Mouse (Mus musculus) inflammation-experienced regulatory T-cells, adult 16 weeks (primary cell): ENCODE results near the gene Zbtb22. TPM values are rescaled to one million over a fixed set of nuclear protein-coding genes. Genes with fewer than 3 reads are reported as not detected.

Experiments used
- polyA plus RNA-seq: library from polyadenylated mRNA; unstranded; fragments of 100-300 nt; shearing (Covaris generic); gene quantifications from one replicate; pipeline ENCODE4 v1.2.1, GENCODE M21; 2017

Zbtb22 gene
- polyA plus RNA-seq: 22.8 TPM

GRCm38 (mm10) chr17:33915671-33916250 lies at the start of gene Zbtb22, which contains the start of gene Tapbp:
Gene Zbtb22 (plus strand): TSS chr17:33915904.
Gene Tapbp (plus strand): TSS chr17:33915899.

GRCm38 (mm10) chr17:33873537-33873936 lies 42.2 kb upstream of the Zbtb22 start, which contains the start of gene Gm7029:
Gene Gm7029 (plus strand): TSS chr17:33873837.

GRCm38 (mm10) chr17:33890533-33891059 lies 25.1 kb upstream of the Zbtb22 start, which contains the start of gene Kifc1:
Gene Kifc1 (minus strand): TSS chr17:33890661.

GRCm38 (mm10) chr17:33904835-33905234 lies 10.9 kb upstream of the Zbtb22 start, which contains the start of gene Platr17:
Gene Platr17 (plus strand): TSS chr17:33905135.

GRCm38 (mm10) chr17:33909077-33909868 lies 6.4 kb upstream of the Zbtb22 start, which contains the start of gene Daxx:
Gene Daxx (plus strand): TSS chr17:33909414.

GRCm38 (mm10) chr17:33929371-33930279 lies 13.9 kb downstream of the Zbtb22 start, which contains the start of gene Rgl2:
Gene Rgl2 (plus strand): TSS chr17:33929543.

GRCm38 (mm10) chr17:33940206-33940805 lies 24.6 kb downstream of the Zbtb22 start, which contains the start of the genes Pfdn6 and Wdr46:
Gene Pfdn6 (minus strand): TSS chr17:33940343.
Gene Wdr46 (plus strand): TSS chr17:33940660.

GRCm38 (mm10) chr17:33951021-33951946 lies 35.6 kb downstream of the Zbtb22 start, which contains the start of gene B3galt4:
Gene B3galt4 (minus strand): TSS chr17:33951488.

GRCm38 (mm10) chr17:33955555-33956214 lies 40.0 kb downstream of the Zbtb22 start, which contains the start of the genes Vps52 and Rps18:
Gene Vps52 (plus strand): TSS chr17:33955812.
Gene Rps18 (minus strand): TSS chr17:33956001.

Other genes with a start within 250 kb of the Zbtb22 start
- 424 TPM for gene Hnrnpm, start 229.0 kb upstream of the Zbtb22 start, polyA plus RNA-seq
- gene March2, start 197.2 kb upstream of the Zbtb22 start, polyA plus RNA-seq: 68.9 TPM
- 317 TPM for gene Rab11b, start 155.4 kb upstream of the Zbtb22 start, polyA plus RNA-seq
- gene Angptl4, start 134.1 kb upstream of the Zbtb22 start, polyA plus RNA-seq: 6.5 TPM
- gene Kank3, start 105.4 kb upstream of the Zbtb22 start, polyA plus RNA-seq: 4.7 TPM
- gene Rps28, start 91.3 kb upstream of the Zbtb22 start, polyA plus RNA-seq: 865 TPM
- gene Ndufa7, start 91.3 kb upstream of the Zbtb22 start, polyA plus RNA-seq: 364 TPM
- gene Cd320, start 72.8 kb upstream of the Zbtb22 start, polyA plus RNA-seq: 35.5 TPM
- not detected for gene Gm7029, start 42.1 kb upstream of the Zbtb22 start, polyA plus RNA-seq
- gene Kifc1, start 25.2 kb upstream of the Zbtb22 start, polyA plus RNA-seq: 3.7 TPM
- 3.8 TPM for gene Platr17, start 10.8 kb upstream of the Zbtb22 start, polyA plus RNA-seq
- 134 TPM for gene Daxx, start 6.5 kb upstream of the Zbtb22 start, polyA plus RNA-seq
- gene Tapbp, start within 50 bp of the Zbtb22 start, polyA plus RNA-seq: 751 TPM
- 165 TPM for gene Rgl2, start 13.6 kb downstream of the Zbtb22 start, polyA plus RNA-seq
- 132 TPM for gene Pfdn6, start 24.4 kb downstream of the Zbtb22 start, polyA plus RNA-seq
- 64.9 TPM for gene Wdr46, start 24.8 kb downstream of the Zbtb22 start, polyA plus RNA-seq
- 34.8 TPM for gene B3galt4, start 35.6 kb downstream of the Zbtb22 start, polyA plus RNA-seq
- gene Vps52, start 39.9 kb downstream of the Zbtb22 start, polyA plus RNA-seq: 96.8 TPM
- 2,339 TPM for gene Rps18, start 40.1 kb downstream of the Zbtb22 start, polyA plus RNA-seq
- 13,592 TPM for gene H2-K1, start 84.4 kb downstream of the Zbtb22 start, polyA plus RNA-seq
- gene Ring1, start 108.8 kb downstream of the Zbtb22 start, polyA plus RNA-seq: 24.7 TPM
- 47.8 TPM for gene H2-Ke6, start 112.2 kb downstream of the Zbtb22 start, polyA plus RNA-seq
- 165 TPM for gene Slc39a7, start 115.8 kb downstream of the Zbtb22 start, polyA plus RNA-seq
- gene Rxrb, start 115.9 kb downstream of the Zbtb22 start, polyA plus RNA-seq: 25.2 TPM
- gene Col11a2, start 123.5 kb downstream of the Zbtb22 start, polyA plus RNA-seq: 3.0 TPM
- 41.7 TPM for gene H2-Oa, start 176.4 kb downstream of the Zbtb22 start, polyA plus RNA-seq
- gene H2-DMa, start 203.6 kb downstream of the Zbtb22 start, polyA plus RNA-seq: 118 TPM
- 172 TPM for gene Brd2, start 206.7 kb downstream of the Zbtb22 start, polyA plus RNA-seq
- gene H2-DMb2, start 227.4 kb downstream of the Zbtb22 start, polyA plus RNA-seq: 8.5 TPM
- 7.1 TPM for gene H2-DMb1, start 237.2 kb downstream of the Zbtb22 start, polyA plus RNA-seq